Mouse (Mus musculus): Measurements from ENCODE around the gene Arhgap33.

- TF ChIP-seq CTCF (IDR thresholded peaks at IDR 0.05; ENCODE audit: insufficient read depth, low read length) (no peak), POLR2A (IDR thresholded peaks at IDR 0.05; ENCODE audit: borderline replicate concordance, extremely low read depth, low read depth, low read length) (peak; percentile 62; the same call in 1 of the 2 replicates)
Observed at GRCm38 (mm10) chr7:30563117-30563905, 28.5 kb upstream of the Arhgap33 start, which contains the start of the genes U2af1l4, Gm49396 and Psenen.
